Mouse (Mus musculus) cerebellum, adult 2 months (tissue): ENCODE data around the gene Hist1h4h. TPM values are rescaled to one million over a fixed set of nuclear protein-coding genes. Genes with fewer than 3 reads are reported as not detected.
"Not testable (repeated sequence)": the region's sequence is repeated elsewhere in the genome, so short reads cannot be mapped to it uniquely, and the experiment has no call there.

Experiments
- DNase-seq, 2 experiments: peaks; one replicate each; pipeline ENCODE4 v3.0.0; 2021
- H3K27ac ChIP-seq: fragments of 200-500 bp; 2 replicates; pipeline ENCODE4 v1.5.1; 2012; ENCODE audit warnings: low read length, control low read depth, inconsistent platforms; ENCODE audit not compliant: insufficient read depth
- H3K27me3 ChIP-seq: fragments of 200-500 bp; 2 replicates; pipeline ENCODE4 v1.6.1; 2012; ENCODE audit warnings: inconsistent platforms, mild to moderate bottlenecking, low read length, moderate library complexity; ENCODE audit not compliant: control insufficient read depth, insufficient read depth
- H3K4me1 ChIP-seq: fragments of 200-500 bp; 2 replicates; pipeline ENCODE4 v1.6.1; 2011; ENCODE audit warnings: low read length; ENCODE audit not compliant: control insufficient read depth, insufficient read depth
- H3K4me3 ChIP-seq: fragments of 200-500 bp; replicated peaks from 2 replicates; pipeline ENCODE3; 2011; ENCODE audit warnings: mild to moderate bottlenecking, low read depth, low read length, control low read depth; ENCODE audit not compliant: insufficient read depth
- CTCF ChIP-seq: fragments of 200-500 bp; IDR thresholded peaks from 2 replicates; pipeline ENCODE4 v1.5.1; 2011; ENCODE audit warnings: low read depth, mild to moderate bottlenecking, control low read depth, low read length, moderate library complexity, borderline replicate concordance; ENCODE audit not compliant: insufficient read depth
- POLR2A ChIP-seq: fragments of 200-500 bp; IDR thresholded peaks from 2 replicates; pipeline ENCODE4 v1.6.1; 2011; ENCODE audit warnings: low read length, control low read depth, borderline replicate concordance; ENCODE audit not compliant: insufficient read depth
- WGBS: fragments of 180-500 bp; shearing (Covaris S2); methylation state at CpG from one replicate; pipeline ENCODE4 v1.1.7; 2018; 5-methylcytosine and 5-hydroxymethylcytosine counted together
- polyA plus RNA-seq: library from polyadenylated mRNA; depleted of rRNA; stranded (reverse); fragments of >200 nt; gene quantifications from 2 replicates; pipeline ENCODE4 v1.2.3, GENCODE M21; 2012

The Hist1h4h gene
- polyA plus RNA-seq, 1 experiment: 33.0 TPM

DNA sequence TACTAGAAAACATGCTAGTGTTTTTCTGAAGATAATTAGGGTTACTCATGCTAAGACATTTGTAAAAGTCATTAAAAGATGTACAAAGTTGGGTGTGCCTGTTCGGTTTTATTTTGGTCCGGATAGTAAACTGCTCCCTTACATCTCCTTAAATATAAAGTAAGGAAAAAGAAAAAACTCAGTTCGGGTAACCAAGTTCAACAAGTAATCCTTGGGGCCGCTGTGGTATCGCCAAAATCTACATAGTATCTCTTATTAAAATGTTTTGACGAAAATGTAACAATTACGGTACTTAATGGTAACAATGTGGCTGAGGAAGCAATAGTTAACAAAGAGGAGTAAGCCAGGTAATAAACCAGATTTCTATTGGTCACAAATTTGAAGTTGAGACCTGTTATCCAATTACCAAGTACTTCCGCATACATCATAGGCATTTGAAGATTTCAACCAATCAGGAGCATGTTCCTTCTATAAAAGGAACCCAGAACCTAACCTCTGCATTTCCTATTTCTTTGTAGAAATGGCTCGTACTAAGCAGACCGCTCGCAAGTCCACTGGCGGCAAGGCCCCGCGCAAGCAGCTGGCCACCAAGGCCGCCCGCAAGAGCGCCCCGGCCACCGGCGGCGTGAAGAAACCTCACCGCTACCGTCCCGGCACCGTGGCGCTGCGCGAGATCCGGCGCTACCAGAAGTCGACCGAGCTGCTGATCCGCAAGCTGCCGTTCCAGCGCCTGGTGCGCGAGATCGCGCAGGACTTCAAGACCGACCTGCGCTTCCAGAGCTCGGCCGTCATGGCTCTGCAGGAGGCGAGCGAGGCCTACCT, 13.3 kb downstream of the Hist1h4h start, which contains the start of gene Hist1h3f:
Gene Hist1h3f, plus strand, starts transcription at position 88 of the 822 bp plus-strand sequence.
- no peaks in the 10 kb centered on the region for H3K27me3 ChIP-seq
- DNase-seq: peak; percentile 82 to 92
- H3K4me1 ChIP-seq: no peaks in the 10 kb centered on the region
- H3K4me3 ChIP-seq: peak within 1 kb of the TSS; percentile 64
- TF ChIP-seq CTCF (no peak), POLR2A (peak; percentile 84; the same call in 1 of the 2 replicates)
- under 1% methylated on average over 29 of the region's 45 CpGs for WGBS
- peak within 1 kb of the TSS; percentile 86; the same call in 1 of the 2 replicates for H3K27ac ChIP-seq

DNA sequence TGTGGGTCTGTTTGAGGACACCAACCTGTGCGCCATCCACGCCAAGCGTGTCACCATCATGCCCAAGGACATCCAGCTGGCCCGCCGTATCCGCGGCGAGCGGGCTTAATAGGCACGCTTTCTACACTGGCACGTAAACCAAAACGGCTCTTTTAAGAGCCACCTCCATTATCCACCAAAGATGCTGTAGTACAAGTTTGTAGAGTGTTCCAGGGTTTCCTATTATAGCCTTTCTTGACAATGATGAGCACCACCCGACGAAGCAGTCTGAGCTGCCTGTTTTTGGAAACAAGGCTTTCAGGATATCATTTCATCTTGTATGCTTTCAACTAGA, 13.9 kb downstream of the Hist1h4h start:
- peak overlapping the region; percentile 15 for H3K4me3 ChIP-seq
- peak in 1 of 2 experiments; percentile 49 for DNase-seq
- H3K27me3 ChIP-seq, H3K4me1 ChIP-seq, H3K27ac ChIP-seq: not testable (repeated sequence)
- WGBS: 1% methylated on average over 13 of the region's 14 CpGs

DNA sequence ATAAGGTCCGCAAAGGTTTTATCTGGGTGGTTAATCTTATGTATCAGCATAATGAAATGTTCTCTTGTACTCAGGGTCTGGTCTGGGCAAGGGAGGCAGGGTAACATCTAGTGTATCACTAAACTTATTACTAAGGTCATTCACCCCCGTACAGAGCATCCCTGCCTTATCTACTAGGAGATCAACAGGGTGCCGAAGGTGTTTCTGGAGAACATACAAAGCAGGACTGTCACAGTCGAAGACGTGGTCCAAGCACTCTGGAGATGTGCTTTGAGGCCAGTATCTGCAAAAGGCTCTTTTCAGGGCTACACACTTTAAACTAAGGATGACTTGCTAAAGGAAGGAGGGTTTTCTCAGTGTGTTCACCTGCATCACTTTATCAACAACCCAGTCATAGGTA, 15.8 kb downstream of the Hist1h4h start:
- no peak for DNase-seq
- H3K4me3 ChIP-seq: no peak overlapping the region
- no peak overlapping the region for H3K27ac ChIP-seq
- no peak for TF ChIP-seq CTCF
- TF ChIP-seq POLR2A: no peak
- H3K4me1 ChIP-seq: no peaks in the 10 kb centered on the region
- no peaks in the 10 kb centered on the region for H3K27me3 ChIP-seq
- WGBS: 80% methylated on average over 5 of the region's 5 CpGs

DNA sequence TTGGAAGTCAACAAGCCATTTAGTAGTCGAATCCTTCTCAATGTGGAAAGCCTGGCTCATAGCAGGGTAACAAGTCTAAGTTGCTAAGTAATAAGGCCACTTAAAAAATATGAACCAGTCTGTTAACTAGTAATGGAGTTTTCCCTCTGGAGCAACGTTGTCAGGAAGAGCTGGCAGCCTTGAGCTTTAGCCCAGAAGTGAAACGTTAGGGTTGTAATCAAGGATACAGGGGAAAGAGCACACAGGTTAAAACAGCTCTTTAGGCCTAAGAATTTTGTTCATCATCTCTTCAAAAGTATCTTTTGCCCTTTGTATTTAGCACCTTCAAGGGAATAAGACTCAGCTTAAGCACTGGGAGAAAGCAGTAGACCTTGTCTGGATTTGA, 19.9 kb downstream of the Hist1h4h start:
- 15% methylated on average over 3 of the region's 3 CpGs for WGBS
- TF ChIP-seq CTCF (no peak), POLR2A (no peak)
- no peaks in the 10 kb centered on the region for H3K27me3 ChIP-seq
- no peak overlapping the region for H3K27ac ChIP-seq
- DNase-seq: no peak
- no peaks in the 10 kb centered on the region; the same call in 1 of the 2 replicates for H3K4me1 ChIP-seq
- no peak overlapping the region for H3K4me3 ChIP-seq

DNA sequence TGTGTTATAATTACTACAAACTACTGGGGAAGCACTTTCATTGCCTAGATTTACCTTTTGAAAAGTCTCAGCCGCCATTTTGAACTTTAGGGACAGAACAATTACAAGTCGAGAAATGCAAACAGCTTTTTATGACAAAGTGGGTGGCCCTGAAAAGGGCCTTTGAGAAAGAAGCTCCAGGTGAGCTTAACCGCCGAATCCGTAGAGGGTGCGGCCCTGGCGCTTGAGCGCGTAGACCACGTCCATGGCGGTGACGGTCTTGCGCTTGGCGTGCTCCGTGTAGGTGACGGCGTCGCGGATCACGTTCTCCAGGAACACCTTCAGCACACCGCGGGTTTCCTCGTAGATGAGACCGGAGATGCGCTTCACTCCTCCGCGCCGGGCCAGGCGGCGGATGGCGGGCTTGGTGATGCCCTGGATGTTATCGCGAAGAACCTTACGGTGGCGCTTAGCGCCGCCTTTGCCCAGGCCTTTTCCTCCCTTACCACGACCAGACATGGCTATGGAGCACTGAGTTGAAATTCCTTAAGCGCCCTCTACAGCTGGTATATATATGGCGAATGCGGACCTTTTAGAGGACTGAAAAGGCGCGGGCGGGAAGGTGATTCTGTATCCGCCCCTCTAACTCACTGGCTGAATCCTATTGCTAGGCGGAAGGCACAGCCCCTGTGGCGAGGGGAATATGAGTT, 20.4 kb downstream of the Hist1h4h start, which contains the start of gene Hist1h4f:
Gene Hist1h4f, minus strand, starts transcription at position 503 of the 689 bp plus-strand sequence.
- Histone ChIP-seq H3K27ac (0 out of 2 replicates have a peak within 1 kb of the TSS, but pooled peaks have one; percentile 3), H3K4me3 (peak within 1 kb of the TSS; percentile 42)
- peak; percentile 88 to 92 for DNase-seq
- TF ChIP-seq POLR2A (peak; percentile 91; the same call in 1 of the 2 replicates), CTCF (peak; percentile 12; the same call in 1 of the 2 replicates)
- H3K4me1 ChIP-seq, H3K27me3 ChIP-seq: not testable (repeated sequence)
- under 1% methylated on average over 47 of the region's 47 CpGs for WGBS

DNA sequence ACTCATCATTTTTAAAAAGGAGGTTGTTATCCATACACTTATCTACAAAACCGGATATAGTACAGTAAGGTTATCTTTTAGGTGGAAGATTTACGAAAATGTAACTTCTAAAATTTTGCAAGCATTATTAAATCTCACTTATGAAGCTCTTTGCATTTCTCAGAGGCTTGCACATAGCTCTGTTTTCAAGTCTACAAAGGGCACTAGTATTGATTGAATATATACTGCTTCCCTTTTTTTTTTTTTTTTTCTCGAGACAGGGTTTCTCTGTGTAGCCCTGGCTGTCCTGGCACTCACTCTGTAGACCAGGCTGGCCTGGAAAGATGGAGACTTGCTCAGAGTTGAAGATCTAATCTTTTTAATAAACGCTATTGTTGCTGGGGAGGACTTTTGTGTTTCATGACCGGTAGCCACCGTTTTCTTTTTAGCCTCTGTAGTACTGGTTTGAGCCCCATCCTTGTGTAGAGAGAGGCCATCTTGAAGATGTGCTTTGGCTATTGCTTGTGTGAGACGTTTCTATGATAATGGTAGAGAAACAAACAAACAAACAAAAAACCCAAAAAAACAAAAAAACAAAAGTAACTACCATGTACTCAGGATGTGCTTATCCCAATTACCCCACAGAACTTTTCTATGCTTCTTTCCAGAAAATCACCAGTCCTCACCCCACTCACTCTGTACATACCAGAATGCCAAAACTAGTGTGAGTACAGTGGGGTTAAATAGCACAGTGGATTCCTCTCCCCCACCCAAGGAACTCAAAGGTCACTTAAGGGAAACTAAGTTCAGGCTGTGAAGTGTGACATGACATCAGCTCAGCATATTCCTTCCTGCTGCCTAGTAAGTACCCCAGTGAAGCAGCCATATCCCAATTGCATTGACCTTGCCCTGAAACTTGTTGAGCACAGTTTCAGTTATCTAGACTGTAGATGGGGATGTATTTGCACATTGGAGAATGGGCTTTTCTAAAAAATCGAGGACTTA, 21.4 kb downstream of the Hist1h4h start:
- TF ChIP-seq CTCF (no peak), POLR2A (no peak)
- WGBS: 43% methylated on average over 8 of the region's 8 CpGs
- Histone ChIP-seq H3K27me3 (no peaks in the 10 kb centered on the region), H3K27ac (no peak overlapping the region), H3K4me3 (peak overlapping the region; percentile 42), H3K4me1 (peaks cover 2% of the 10 kb centered on the region; the same call in 1 of the 2 replicates)
- DNase-seq: no peak

DNA sequence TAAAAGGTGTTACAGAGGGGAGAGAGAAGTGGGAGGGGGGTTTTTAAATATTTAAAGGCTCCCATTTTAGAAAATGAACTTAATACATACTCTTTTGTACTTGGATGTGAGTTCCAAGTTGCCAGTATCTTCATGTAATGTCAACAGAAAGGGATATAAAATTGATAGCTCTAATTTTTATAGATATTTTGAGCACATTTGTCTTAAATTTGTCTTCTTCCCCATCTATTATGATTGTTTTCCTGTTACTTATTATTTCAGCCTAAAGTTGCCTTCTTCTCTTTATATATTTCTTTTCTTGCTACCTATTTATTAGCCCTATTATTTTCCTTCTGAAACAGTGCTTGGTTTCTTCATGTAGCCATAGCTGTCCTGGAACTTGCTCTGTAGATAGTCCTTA, 22.1 kb downstream of the Hist1h4h start, which contains the start of gene Hist1h1d:
Gene Hist1h1d, plus strand, starts transcription at position 301 of the 400 bp plus-strand sequence.
- Histone ChIP-seq H3K4me1 (peaks cover 2% of the 10 kb centered on the region; the same call in 1 of the 2 replicates), H3K27ac (no peak within 1 kb of the TSS), H3K27me3 (no peaks in the 10 kb centered on the region), H3K4me3 (no peak within 1 kb of the TSS)
- DNase-seq: no peak
- TF ChIP-seq POLR2A (no peak), CTCF (no peak)
